Comparison of ENCODE assay signal across 30 mouse cellular contexts in genomic region chr3:6759172-6759571, GRCm38 (mm10).
DNase-seq lines count a peak whose midpoint lies in the region; ATAC-seq and TF ChIP-seq lines count a peak whose summit lies in the region.
"Had no signal": no experiment of that assay in that cellular context is flagged by ENCODE, and none has a peak within 500 bp of the region (broad histone marks: within the 10 kb centered on the region; RNA-seq: fewer than 3 reads in every experiment).

No protein-coding gene starts in this region.

- no peak for TF ChIP-seq CTCF in lung, postnatal 0 days (IDR thresholded peaks at IDR 0.05)
- no peak for TF ChIP-seq CTCF in layer of hippocampus, adult 2 months (conservative IDR thresholded peaks at IDR 0.05)
- TF ChIP-seq CTCF in liver, postnatal 0 days (IDR thresholded peaks at IDR 0.05; ENCODE audit: low read depth) = no peak

- no peak overlapping the region for H3K4me2 ChIP-seq in lung, postnatal 0 days (replicated peaks; ENCODE audit: low read depth, low read length)
- no peak overlapping the region for H3K4me2 ChIP-seq in liver, postnatal 0 days (ENCODE audit: low read depth, low read length)
- H3K4me2 ChIP-seq: embryonic facial prominence, embryonic 15.5 days; forebrain, embryonic 13.5 days; heart, embryonic 12.5 days; hindbrain, embryonic 13.5 days; limb, embryonic 12.5 days; liver, embryonic 15.5 days; neural tube, embryonic 15.5 days; stomach, embryonic 15.5 days had no signal

- H3K9me3 ChIP-seq in lung, postnatal 0 days (ENCODE audit: low read length) = no peaks in the 10 kb centered on the region
- H3K9me3 ChIP-seq in heart, embryonic 10.5 days = no peaks in the 10 kb centered on the region
- no peaks in the 10 kb centered on the region for H3K9me3 ChIP-seq in liver, postnatal 0 days (ENCODE audit: low read length)
- H3K9me3 ChIP-seq: embryonic facial prominence, embryonic 10.5 days; embryonic facial prominence, embryonic 15.5 days; forebrain, embryonic 13.5 days; heart, embryonic 12.5 days; hindbrain, embryonic 13.5 days; limb, embryonic 12.5 days; liver, embryonic 15.5 days; neural tube, embryonic 15.5 days; stomach, embryonic 15.5 days had no signal

- H3K4me3 ChIP-seq in lung, postnatal 0 days (ENCODE audit: low read depth, low read length) = no peak overlapping the region
- H3K4me3 ChIP-seq in layer of hippocampus, adult 2 months = no peak overlapping the region
- no peak overlapping the region for H3K4me3 ChIP-seq in heart, embryonic 10.5 days
- no peak overlapping the region for H3K4me3 ChIP-seq in liver, postnatal 0 days (ENCODE audit: low read depth, low read length)
- H3K4me3 ChIP-seq: embryonic facial prominence, embryonic 10.5 days; embryonic facial prominence, embryonic 15.5 days; forebrain, embryonic 13.5 days; heart, embryonic 12.5 days; hindbrain, embryonic 13.5 days; limb, embryonic 12.5 days; liver, embryonic 15.5 days; neural tube, embryonic 15.5 days; stomach, embryonic 15.5 days had no signal

- no peak for ATAC-seq in lung, postnatal 0 days
- no peak for ATAC-seq in liver, postnatal 0 days
- ATAC-seq: forebrain, embryonic 13.5 days; intestine, postnatal 0 days had no signal

- H3K27me3 ChIP-seq in lung, postnatal 0 days (replicated peaks; ENCODE audit: insufficient read depth, low read length) = no peaks in the 10 kb centered on the region
- no peaks in the 10 kb centered on the region for H3K27me3 ChIP-seq in heart, embryonic 10.5 days (ENCODE audit: insufficient read depth, poor library complexity, severe bottlenecking)
- no peaks in the 10 kb centered on the region for H3K27me3 ChIP-seq in liver, postnatal 0 days (ENCODE audit: insufficient read depth, low read length)
- H3K27me3 ChIP-seq: CH12.LX; embryonic facial prominence, embryonic 15.5 days; forebrain, embryonic 13.5 days; heart, embryonic 12.5 days; hindbrain, embryonic 13.5 days; limb, embryonic 12.5 days; liver, embryonic 15.5 days; neural tube, embryonic 15.5 days; stomach, embryonic 15.5 days had no signal

- 37% methylated on average over 1 of the region's 1 CpGs for WGBS in lung, postnatal 0 days
- 45% methylated on average over 1 of the region's 1 CpGs for WGBS in heart, embryonic 10.5 days
- 55% methylated on average over 1 of the region's 1 CpGs for WGBS in liver, postnatal 0 days (ENCODE audit: insufficient replicate concordance)

- no peaks in the 10 kb centered on the region for H3K4me1 ChIP-seq in lung, postnatal 0 days (ENCODE audit: insufficient read depth, low read depth, low read length)
- H3K4me1 ChIP-seq in heart, embryonic 10.5 days = no peaks in the 10 kb centered on the region
- no peaks in the 10 kb centered on the region for H3K4me1 ChIP-seq in liver, postnatal 0 days (ENCODE audit: insufficient read depth)
- H3K4me1 ChIP-seq: embryonic facial prominence, embryonic 10.5 days; embryonic facial prominence, embryonic 15.5 days; forebrain, embryonic 13.5 days; heart, embryonic 12.5 days; hindbrain, embryonic 13.5 days; limb, embryonic 12.5 days; liver, embryonic 15.5 days; neural tube, embryonic 15.5 days; stomach, embryonic 15.5 days had no signal

- H3K9ac ChIP-seq in lung, postnatal 0 days (replicated peaks; ENCODE audit: low read depth) = no peak overlapping the region
- H3K9ac ChIP-seq in liver, postnatal 0 days (replicated peaks) = no peak overlapping the region
- H3K9ac ChIP-seq: embryonic facial prominence, embryonic 15.5 days; forebrain, embryonic 13.5 days; heart, embryonic 12.5 days; hindbrain, embryonic 13.5 days; limb, embryonic 12.5 days; liver, embryonic 15.5 days; neural tube, embryonic 15.5 days; stomach, embryonic 15.5 days had no signal

- H3K36me3 ChIP-seq in lung, postnatal 0 days (ENCODE audit: insufficient read depth, low read length) = no peaks in the 10 kb centered on the region
- no peaks in the 10 kb centered on the region for H3K36me3 ChIP-seq in heart, embryonic 10.5 days
- H3K36me3 ChIP-seq in liver, postnatal 0 days (replicated peaks; ENCODE audit: insufficient read depth, low read length) = no peaks in the 10 kb centered on the region
- H3K36me3 ChIP-seq: embryonic facial prominence, embryonic 10.5 days; embryonic facial prominence, embryonic 15.5 days; heart, embryonic 12.5 days; hindbrain, embryonic 13.5 days; limb, embryonic 12.5 days; liver, embryonic 15.5 days; neural tube, embryonic 15.5 days; stomach, embryonic 15.5 days had no signal

- no peak for TF ChIP-seq EP300 in lung, postnatal 0 days (IDR thresholded peaks at IDR 0.05)
- TF ChIP-seq EP300 in liver, postnatal 0 days (IDR thresholded peaks at IDR 0.05; ENCODE audit: low read depth) = no peak

- peak; percentile 1 to 3 for DNase-seq in cerebellum, postnatal 10 days
- DNase-seq in cerebellum, adult 9-10 months = no peak
- peak; percentile 20 for DNase-seq in lung, postnatal 0 days (ENCODE audit: low spot score)
- no peak for DNase-seq in lung, adult 18-20 months
- peak; percentile 5 to 13 for DNase-seq in layer of hippocampus, adult 2 months (ENCODE audit: low spot score in 2 of 2)
- peak; percentile 3 to 9 for DNase-seq in layer of hippocampus, postnatal 25 days (ENCODE audit: extremely low spot score in 1 of 2, low spot score in 1 of 2)
- no peak for DNase-seq in heart, embryonic 10.5 days (ENCODE audit: low spot score)
- no peak for DNase-seq in liver, postnatal 0 days
- DNase-seq: adrenal gland, adult 8-10 months; cerebellum, adult 18-20 months; cerebellum, postnatal 25 days; gastrocnemius, postnatal 14 days; heart, adult 11 months; heart, postnatal 4 days; kidney, adult 9 months; kidney, postnatal 10 days; midbrain, embryonic 14.5 days; retina, postnatal 1 day; right cerebral cortex, postnatal 14 days had no signal

- H3K27ac ChIP-seq in lung, postnatal 0 days (ENCODE audit: low read length) = no peak overlapping the region
- no peak overlapping the region for H3K27ac ChIP-seq in layer of hippocampus, adult 2 months
- no peak overlapping the region for H3K27ac ChIP-seq in heart, embryonic 10.5 days
- no peak overlapping the region for H3K27ac ChIP-seq in liver, postnatal 0 days (ENCODE audit: low read depth)
- H3K27ac ChIP-seq: embryonic facial prominence, embryonic 10.5 days; embryonic facial prominence, embryonic 15.5 days; forebrain, embryonic 13.5 days; hindbrain, embryonic 13.5 days; limb, embryonic 12.5 days; liver, embryonic 15.5 days; neural tube, embryonic 15.5 days; stomach, embryonic 15.5 days had no signal

Comparison
In these comparisons a context has a peak if more than half of its experiments do, and no peak if none do; other contexts are left out.
1. DNase-seq: peak in cerebellum, postnatal 10 days (2 of 2), lung, postnatal 0 days (single experiment), layer of hippocampus, adult 2 months (2 of 2) and layer of hippocampus, postnatal 25 days (2 of 2); none in cerebellum, adult 9-10 months (single experiment), lung, adult 18-20 months (0 of 2), heart, embryonic 10.5 days (single experiment) and liver, postnatal 0 days (single experiment).